ENCODE assay signal across 24 mouse cellular contexts in genomic region chr17:84002327-84002726, GRCm38 (mm10).
DNase-seq lines count a peak whose midpoint lies in the region; ATAC-seq lines count a peak whose summit lies in the region.
"Had no signal": no experiment of that assay in that cellular context is flagged by ENCODE, and none has a peak within 500 bp of the region (broad histone marks: within the 10 kb centered on the region; RNA-seq: fewer than 3 reads in every experiment).

No protein-coding gene starts in this region.

- peak overlapping the region; percentile 33; the same call in 1 of the 2 replicates for H3K27ac ChIP-seq in limb, embryonic 13.5 days
- H3K27ac ChIP-seq: forebrain, embryonic 15.5 days; hindbrain, embryonic 10.5 days; hindbrain, embryonic 14.5 days; intestine, embryonic 15.5 days had no signal

- intact Hi-C loops in heart, postnatal 25 days (cut with DNase I), result no loop called here

- H3K9ac ChIP-seq in limb, embryonic 13.5 days, result no peak overlapping the region
- H3K9ac ChIP-seq: embryonic facial prominence, embryonic 13.5 days; forebrain, embryonic 15.5 days; heart, embryonic 15.5 days; hindbrain, embryonic 14.5 days; intestine, embryonic 15.5 days had no signal

- peak; percentile 58 for DNase-seq in adrenal gland, postnatal 14 days
- no peak for DNase-seq in adrenal gland, postnatal 36 days
- peak; percentile 90 for DNase-seq in heart, adult 11 months
- DNase-seq in heart, postnatal 25 days (ENCODE audit: low spot score), result no peak
- DNase-seq in spleen, postnatal 14 days (ENCODE audit: low spot score in 2 of 2), result no peak
- no peak for DNase-seq in ovary, postnatal 36 days (ENCODE audit: low spot score)
- DNase-seq: adrenal gland, postnatal 10 days; B cell, adult 2 months; cerebellum, adult 2 months; cerebellum, postnatal 10 days; embryo, embryonic 11 days; gastrocnemius, postnatal 36 days; heart, adult 18-20 months; heart, postnatal 14 days had no signal

- WGBS in limb, embryonic 13.5 days, result 92% methylated on average over 16 of the region's 16 CpGs

- no peak overlapping the region for H3K4me3 ChIP-seq in limb, embryonic 13.5 days
- H3K4me3 ChIP-seq: embryonic facial prominence, embryonic 13.5 days; forebrain, embryonic 15.5 days; heart, embryonic 15.5 days; hindbrain, embryonic 10.5 days; intestine, embryonic 15.5 days had no signal

- peaks cover 50% of the 10 kb centered on the region for H3K4me1 ChIP-seq in limb, embryonic 13.5 days
- H3K4me1 ChIP-seq: forebrain, embryonic 15.5 days; heart, embryonic 15.5 days had no signal

- H3K9me3 ChIP-seq in limb, embryonic 13.5 days, result no peaks in the 10 kb centered on the region
- H3K9me3 ChIP-seq: embryonic facial prominence, embryonic 13.5 days; forebrain, embryonic 15.5 days; G1E; heart, embryonic 15.5 days; hindbrain, embryonic 10.5 days; intestine, embryonic 15.5 days had no signal

- H3K4me2 ChIP-seq in limb, embryonic 13.5 days (replicated peaks), result no peak overlapping the region
- H3K4me2 ChIP-seq: embryonic facial prominence, embryonic 13.5 days; forebrain, embryonic 15.5 days; heart, embryonic 11.5 days; heart, embryonic 15.5 days; hindbrain, embryonic 14.5 days; intestine, embryonic 15.5 days had no signal

- H3K36me3 ChIP-seq in limb, embryonic 13.5 days, result no peaks in the 10 kb centered on the region
- H3K36me3 ChIP-seq: embryonic facial prominence, embryonic 13.5 days; forebrain, embryonic 15.5 days; G1E; heart, embryonic 15.5 days; hindbrain, embryonic 10.5 days; intestine, embryonic 15.5 days had no signal

- H3K27me3 ChIP-seq in limb, embryonic 13.5 days, result no peaks in the 10 kb centered on the region
- H3K27me3 ChIP-seq: embryonic facial prominence, embryonic 13.5 days; forebrain, embryonic 15.5 days; heart, embryonic 15.5 days; intestine, embryonic 15.5 days had no signal

- no peak for ATAC-seq in limb, embryonic 13.5 days (ENCODE audit: low FRiP score, low read depth)
- ATAC-seq: CD4-positive, CD25-positive, alpha-beta regulatory T cell, adult 4 months; forebrain, embryonic 15.5 days; intestine, embryonic 15.5 days had no signal

Comparison
In these comparisons a context has a peak if more than half of its experiments do, and no peak if none do; other contexts are left out.
1. DNase-seq: peak in adrenal gland, postnatal 14 days (single experiment) and heart, adult 11 months (single experiment); none in adrenal gland, postnatal 36 days (0 of 2), heart, postnatal 25 days (single experiment), spleen, postnatal 14 days (0 of 2) and ovary, postnatal 36 days (single experiment).